Mouse (Mus musculus): ENCODE results near the gene Tmem108.

DNA sequence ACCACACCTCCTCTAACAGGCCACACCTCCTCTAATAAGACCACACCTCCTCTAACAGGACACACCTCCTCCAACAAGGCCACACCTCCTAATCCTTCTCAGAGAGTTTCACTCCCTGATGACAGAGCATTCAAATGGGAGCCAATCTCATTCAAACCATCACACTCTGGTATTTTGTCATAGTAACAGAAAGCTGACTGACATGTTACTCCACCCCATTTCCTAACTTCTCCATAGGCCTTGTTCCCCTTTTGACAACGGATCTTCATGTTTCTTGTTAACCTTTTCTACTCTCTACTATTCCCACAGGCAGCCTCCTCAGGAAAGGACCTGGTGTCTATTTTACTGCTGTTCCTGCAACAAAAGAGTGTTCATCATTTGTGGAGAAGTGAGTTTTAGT is 199.6 kb downstream of the Tmem108 start:
- TF ChIP-seq CTCF (IDR thresholded peaks at IDR 0.05; ENCODE audit: low read depth) (no peak), EP300 (IDR thresholded peaks at IDR 0.05; ENCODE audit: low read depth) (no peak)

Measured in liver, postnatal 0 days (tissue).